9 mouse cellular contexts compared by ENCODE assay signal in genomic region chr7:123964559-123965142, GRCm38 (mm10). TPM values are rescaled to one million over a fixed set of nuclear protein-coding genes. Genes with fewer than 3 reads are reported as not detected.
DNase-seq lines count a peak whose midpoint lies in the region; ATAC-seq and TF ChIP-seq lines count a peak whose summit lies in the region.
"Had no signal": no experiment of that assay in that cellular context is flagged by ENCODE, and none has a peak within 500 bp of the region (broad histone marks: within the 10 kb centered on the region; RNA-seq: fewer than 3 reads in every experiment).

No protein-coding gene starts in this region.

- H3K4me2 ChIP-seq in forebrain, postnatal 0 days (ENCODE audit: low read depth): no peak overlapping the region
- no peak overlapping the region for H3K4me2 ChIP-seq in forebrain, embryonic 16.5 days (ENCODE audit: low read length)
- no peak overlapping the region for H3K4me2 ChIP-seq in lung, postnatal 0 days (replicated peaks; ENCODE audit: low read depth, low read length)
- H3K4me2 ChIP-seq in heart, embryonic 12.5 days: no peak overlapping the region

- TF ChIP-seq CTCF in forebrain, postnatal 0 days (IDR thresholded peaks at IDR 0.05; ENCODE audit: low read depth): peak; percentile 72
- TF ChIP-seq CTCF in lung, postnatal 0 days (IDR thresholded peaks at IDR 0.05): peak; percentile 54

- H3K36me3 ChIP-seq in forebrain, postnatal 0 days (ENCODE audit: insufficient read depth): no peaks in the 10 kb centered on the region
- H3K36me3 ChIP-seq in forebrain, embryonic 16.5 days (ENCODE audit: control insufficient read depth, insufficient read depth): no peaks in the 10 kb centered on the region
- no peaks in the 10 kb centered on the region for H3K36me3 ChIP-seq in lung, postnatal 0 days (ENCODE audit: insufficient read depth, low read length)
- H3K36me3 ChIP-seq in heart, embryonic 12.5 days: no peaks in the 10 kb centered on the region

- DNase-seq in forebrain, postnatal 0 days: peak; percentile 26
- peak; percentile 29 for DNase-seq in lung, postnatal 0 days (ENCODE audit: low spot score)
- no peak for DNase-seq in lung, postnatal 4 days
- peak; percentile 29 for DNase-seq in embryo, embryonic 9.5 days (ENCODE audit: extremely low spot score)
- peak; percentile 81 for DNase-seq in retina, embryonic 14.5 days (ENCODE audit: low spot score)
- no peak for DNase-seq in left cerebral cortex, adult 11 months (ENCODE audit: low spot score)
- DNase-seq: cerebellum, adult 18-20 months had no signal

- H3K9me3 ChIP-seq in forebrain, postnatal 0 days (ENCODE audit: low read length): no peaks in the 10 kb centered on the region
- H3K9me3 ChIP-seq in forebrain, embryonic 16.5 days (ENCODE audit: control insufficient read depth, low read length): no peaks in the 10 kb centered on the region
- no peaks in the 10 kb centered on the region for H3K9me3 ChIP-seq in lung, postnatal 0 days (ENCODE audit: low read length)
- peaks cover 24% of the 10 kb centered on the region for H3K9me3 ChIP-seq in heart, embryonic 12.5 days (replicated peaks)

- H3K27me3 ChIP-seq in forebrain, postnatal 0 days (ENCODE audit: insufficient read depth, low read length): no peaks in the 10 kb centered on the region
- no peaks in the 10 kb centered on the region for H3K27me3 ChIP-seq in forebrain, embryonic 16.5 days (replicated peaks; ENCODE audit: control insufficient read depth, insufficient read depth, low read length)
- H3K27me3 ChIP-seq in lung, postnatal 0 days (replicated peaks; ENCODE audit: insufficient read depth, low read length): no peaks in the 10 kb centered on the region
- H3K27me3 ChIP-seq in heart, embryonic 12.5 days (replicated peaks): 0 out of 2 replicates have a peak, but pooled peaks cover 3% of the 10 kb centered on the region

- no peak for TF ChIP-seq EP300 in lung, postnatal 0 days (IDR thresholded peaks at IDR 0.05)

- no peak overlapping the region for H3K4me3 ChIP-seq in forebrain, postnatal 0 days (ENCODE audit: low read depth, low read length)
- H3K4me3 ChIP-seq in forebrain, embryonic 16.5 days (replicated peaks; ENCODE audit: low read length): no peak overlapping the region
- H3K4me3 ChIP-seq in lung, postnatal 0 days (ENCODE audit: low read depth, low read length): no peak overlapping the region
- H3K4me3 ChIP-seq in heart, embryonic 12.5 days: no peak overlapping the region

- ATAC-seq in forebrain, postnatal 0 days: no peak
- no peak for ATAC-seq in forebrain, embryonic 16.5 days
- no peak for ATAC-seq in lung, postnatal 0 days
- no peak for ATAC-seq in heart, embryonic 12.5 days (ENCODE audit: insufficient number of reproducible peaks, low FRiP score)

- H3K9ac ChIP-seq in forebrain, postnatal 0 days: no peak overlapping the region
- no peak overlapping the region for H3K9ac ChIP-seq in forebrain, embryonic 16.5 days (replicated peaks; ENCODE audit: low read depth, low read length)
- H3K9ac ChIP-seq in lung, postnatal 0 days (replicated peaks; ENCODE audit: low read depth): no peak overlapping the region
- no peak overlapping the region for H3K9ac ChIP-seq in heart, embryonic 12.5 days

- no peak overlapping the region for H3K27ac ChIP-seq in forebrain, postnatal 0 days (ENCODE audit: low read depth, low read length)
- H3K27ac ChIP-seq in forebrain, embryonic 16.5 days (ENCODE audit: low read length): no peak overlapping the region
- H3K27ac ChIP-seq in lung, postnatal 0 days (ENCODE audit: low read length): no peak overlapping the region
- H3K27ac ChIP-seq in heart, embryonic 12.5 days (ENCODE audit: poor library complexity, severe bottlenecking): no peak overlapping the region

- H3K4me1 ChIP-seq in forebrain, postnatal 0 days (ENCODE audit: insufficient read depth): no peaks in the 10 kb centered on the region
- H3K4me1 ChIP-seq in forebrain, embryonic 16.5 days (replicated peaks; ENCODE audit: control insufficient read depth, insufficient read depth, low read length): no peaks in the 10 kb centered on the region
- no peaks in the 10 kb centered on the region for H3K4me1 ChIP-seq in lung, postnatal 0 days (ENCODE audit: insufficient read depth, low read depth, low read length)
- no peaks in the 10 kb centered on the region for H3K4me1 ChIP-seq in heart, embryonic 12.5 days (replicated peaks)

- WGBS in forebrain, postnatal 0 days: 64% methylated on average over 10 of the region's 10 CpGs
- 52% methylated on average over 10 of the region's 10 CpGs for WGBS in forebrain, embryonic 16.5 days
- 50% methylated on average over 10 of the region's 10 CpGs for WGBS in lung, postnatal 0 days
- WGBS in heart, embryonic 12.5 days: 48% methylated on average over 10 of the region's 10 CpGs

RNA-seq across cellular contexts. Expression of gene Hs3st4, which starts 18.0 kb away (rescaled TPM):
- total RNA-seq in forebrain, postnatal 0 days (2014; rRNA removed): 31.8 and 35.5 TPM in 2 replicates
- 9.7 and 17.3 TPM in 2 replicates for polyA plus RNA-seq in forebrain, postnatal 0 days (2015; fragmentation: Nextera tagmentation; extraction: Ambion mirVana)
- 12.4 and 18.0 TPM in 2 replicates for polyA plus RNA-seq in forebrain, embryonic 16.5 days (2015; fragmentation: Nextera tagmentation; extraction: Ambion mirVana)
- polyA plus RNA-seq in lung, postnatal 0 days (2015; fragmentation: Nextera tagmentation; extraction: Ambion mirVana): not detected in 2 replicates
- polyA plus RNA-seq in heart, embryonic 12.5 days (2016; fragmentation: Nextera tagmentation; extraction: Ambion mirVana): 0.80 and 0.89 TPM in 2 replicates

Comparison
In these comparisons a context has a peak if more than half of its experiments do, and no peak if none do; other contexts are left out.
1. DNase-seq: peak in forebrain, postnatal 0 days (single experiment), lung, postnatal 0 days (single experiment), embryo, embryonic 9.5 days (single experiment) and retina, embryonic 14.5 days (single experiment); none in lung, postnatal 4 days (0 of 2) and left cerebral cortex, adult 11 months (single experiment).